Mouse (Mus musculus): ENCODE measurements around the gene Kcnj4.

Kcnj4 gene

DNA sequence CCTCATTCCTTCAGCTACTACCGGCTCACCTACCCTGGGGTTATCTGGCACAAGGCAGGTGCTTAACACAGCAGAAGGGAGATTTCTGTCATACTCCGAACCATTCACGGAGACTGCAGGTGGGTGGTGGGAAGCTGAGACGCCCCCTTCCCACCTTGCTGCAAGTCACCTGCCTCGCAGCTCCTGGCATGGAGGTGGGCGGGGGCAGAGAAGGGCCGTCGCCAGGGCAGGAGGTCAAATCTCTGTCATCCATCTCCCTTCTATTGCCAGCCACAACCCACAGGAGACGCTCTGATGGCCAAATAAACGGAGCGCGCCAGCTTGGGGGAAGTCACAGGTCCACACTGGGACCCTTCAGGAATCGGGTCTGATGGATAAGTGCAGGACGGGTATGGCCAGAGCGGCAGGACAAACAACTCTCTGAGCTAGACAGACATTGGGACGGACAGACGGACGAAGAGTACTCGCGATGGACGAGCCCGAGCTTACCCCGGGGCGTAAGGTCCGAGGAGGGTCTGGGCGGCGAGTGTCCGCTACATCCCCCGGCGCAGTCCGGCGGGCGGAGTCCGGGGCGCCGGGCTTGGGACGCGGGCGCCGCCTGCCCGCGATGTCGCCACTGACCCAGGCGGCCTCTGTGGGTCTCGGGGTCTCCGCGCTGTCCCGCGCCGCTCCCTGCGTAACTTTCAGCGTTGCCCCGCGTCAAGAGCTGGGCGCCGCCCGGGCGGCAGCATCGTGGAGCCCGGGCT, at the start of gene Kcnj4:
Kcnj4 (minus strand) TSS at position 535 of the 746 bp plus-strand sequence.
- no peak for DNase-seq (ENCODE audit: low spot score in 2 of 2)

DNA sequence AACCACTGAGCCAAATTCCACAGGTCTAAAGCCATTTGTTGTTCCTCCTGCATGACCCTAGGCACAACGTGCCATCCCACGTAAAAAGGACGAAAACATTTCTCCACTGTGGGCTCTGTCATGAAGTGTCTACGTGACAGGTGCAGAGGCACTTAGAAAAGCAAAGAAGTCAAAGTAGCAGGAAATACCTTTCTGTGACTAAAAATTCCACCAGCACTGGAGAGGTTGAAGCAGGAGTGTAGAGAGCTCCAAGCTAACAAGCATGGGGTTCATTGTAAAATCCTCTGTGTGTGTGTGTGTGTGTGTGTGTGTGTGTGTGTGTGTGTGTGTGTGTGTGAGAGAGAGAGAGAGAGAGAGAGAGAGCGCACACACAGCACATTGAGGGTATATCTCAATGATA, 47.5 kb upstream of the Kcnj4 start:
- no peak for DNase-seq (ENCODE audit: low spot score in 2 of 2)

DNA sequence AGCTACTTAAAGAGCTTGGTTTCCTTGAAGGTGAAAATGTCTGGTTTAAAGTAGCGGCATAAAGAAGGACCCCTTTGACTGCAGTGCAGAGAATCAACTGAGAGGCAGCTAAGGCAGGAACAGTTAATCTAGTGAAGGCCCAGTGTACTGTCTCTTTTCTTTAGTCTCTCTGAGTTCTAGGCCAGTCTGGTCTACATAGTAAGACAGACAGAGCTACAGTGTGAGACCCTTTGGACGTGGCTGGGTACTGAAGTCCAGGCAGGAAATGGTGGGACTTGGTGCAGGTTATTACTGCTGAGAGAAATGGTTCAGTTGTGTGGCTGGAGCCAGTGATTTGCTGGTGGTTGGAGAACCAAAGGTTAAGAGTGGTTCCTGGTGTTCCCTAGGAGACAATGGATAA, 43.2 kb upstream of the Kcnj4 start:
- DNase-seq (ENCODE audit: low spot score in 2 of 2) = no peak

DNA sequence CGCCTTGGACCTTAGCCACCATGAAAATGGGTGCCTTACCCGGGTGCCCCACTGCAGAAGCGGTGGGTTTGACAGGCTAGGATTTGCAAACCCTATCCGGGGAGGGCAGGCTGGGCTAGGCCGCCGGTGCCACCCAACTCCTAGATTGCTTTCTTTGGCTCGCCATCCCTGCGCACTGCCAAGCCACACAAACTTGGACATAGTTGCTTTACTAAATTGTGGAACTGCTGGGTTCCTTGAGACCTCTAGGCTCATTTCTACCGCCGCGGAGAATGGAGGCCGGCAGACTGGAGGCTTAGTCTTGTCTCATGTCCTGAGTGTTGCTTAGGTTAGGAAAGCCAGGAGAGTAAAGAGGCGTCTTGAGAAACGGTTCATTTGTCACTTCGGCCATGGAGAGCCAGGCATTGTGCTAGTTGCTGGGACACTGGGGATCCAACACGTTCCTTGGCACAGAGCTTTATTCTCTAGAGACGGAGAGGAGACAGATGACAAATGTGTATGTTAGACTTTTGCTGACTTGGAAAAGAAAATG, 42.3 kb upstream of the Kcnj4 start:
- no peak for DNase-seq (ENCODE audit: low spot score in 2 of 2)

DNA sequence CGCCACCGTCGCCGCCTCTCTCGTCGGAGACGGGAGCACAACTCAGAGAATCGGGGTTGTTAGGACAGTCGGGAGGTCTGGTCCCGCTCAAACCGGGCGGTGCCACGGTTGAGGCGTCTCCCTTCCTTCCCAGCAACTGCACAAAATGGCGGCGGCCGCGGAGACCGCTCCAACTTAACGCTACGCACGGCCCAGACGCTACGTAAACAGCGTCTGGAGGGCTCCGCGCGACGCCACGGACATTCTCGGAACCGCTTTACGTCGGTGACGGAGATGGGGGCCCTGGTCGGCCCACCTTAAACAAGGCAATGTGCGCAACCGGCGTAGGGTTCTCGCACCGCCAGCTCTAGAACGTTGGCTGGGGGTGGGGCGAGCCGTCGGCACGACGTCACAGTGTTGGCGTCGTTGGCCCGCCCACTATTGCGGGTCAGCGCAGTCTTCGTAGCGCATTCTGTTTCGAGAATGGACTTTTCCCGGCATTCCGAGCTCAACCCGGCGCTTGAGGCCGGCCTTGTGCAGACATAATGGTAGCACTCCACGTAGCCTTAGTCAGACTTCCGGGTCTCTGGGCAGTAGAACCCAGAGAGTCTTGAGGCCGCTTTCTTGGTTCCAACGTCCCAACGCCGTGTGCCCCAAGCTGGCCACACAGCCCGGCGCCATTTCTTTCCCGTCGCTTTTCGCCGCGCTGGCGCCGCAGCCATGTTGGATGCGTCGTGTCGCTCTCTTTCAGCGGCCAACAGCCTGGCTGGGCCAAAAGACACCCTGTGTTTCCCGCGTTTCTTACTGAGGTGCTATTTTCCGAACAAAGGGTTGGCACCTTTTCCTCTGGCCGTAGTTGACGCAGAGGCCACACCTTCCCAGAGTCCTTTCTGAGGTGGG, 41.6 kb upstream of the Kcnj4 start, which contains the start of gene Ddx17:
Ddx17 (minus strand) TSS at position 332 of the 879 bp plus-strand sequence.
- peak; percentile 99 for DNase-seq (ENCODE audit: low spot score in 2 of 2)

DNA sequence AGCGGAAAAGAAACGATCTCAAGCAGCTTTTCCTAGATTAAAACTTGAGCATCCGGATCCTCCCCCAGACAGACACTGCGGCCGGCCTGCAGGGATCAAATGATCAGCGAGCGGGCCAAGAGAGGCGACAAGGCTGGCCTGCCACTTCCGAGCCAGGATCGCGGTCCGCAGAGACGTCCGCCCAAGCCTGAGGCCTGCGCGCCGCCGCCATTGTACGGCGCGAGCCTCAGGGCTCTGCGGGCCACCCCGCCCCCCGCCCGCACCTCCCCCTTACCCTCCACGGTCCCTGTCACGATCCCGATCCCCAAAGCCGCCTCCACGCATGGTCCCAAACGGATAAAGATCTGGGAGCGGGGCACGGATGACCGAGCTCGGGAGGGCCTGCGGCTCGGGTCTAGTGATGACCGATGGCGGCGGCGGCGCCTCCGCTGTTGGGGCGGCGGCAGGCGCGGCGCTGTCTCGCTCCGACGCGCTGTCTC, 40.9 kb upstream of the Kcnj4 start:
- DNase-seq (ENCODE audit: low spot score in 2 of 2) = no peak

DNA sequence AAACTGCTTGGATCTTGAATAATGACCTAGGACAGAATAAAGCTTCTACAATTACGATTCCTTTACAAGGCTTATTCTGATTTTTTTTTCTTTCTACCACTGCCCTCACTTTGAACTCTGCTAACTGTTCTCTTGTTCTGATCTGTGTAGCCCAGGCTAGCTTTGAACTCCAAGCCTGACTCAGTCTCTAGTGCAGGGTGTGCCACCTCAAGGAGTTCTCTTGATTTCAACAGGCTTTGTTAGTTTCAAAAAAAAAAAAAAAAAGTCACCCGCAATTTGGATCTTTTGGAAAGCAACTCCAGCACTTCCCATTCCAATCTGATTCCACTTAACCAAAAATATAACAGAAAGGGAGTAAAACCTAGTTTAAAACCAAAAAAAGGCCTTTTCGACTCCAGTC, 40.5 kb upstream of the Kcnj4 start:
- no peak for DNase-seq (ENCODE audit: low spot score in 2 of 2)

DNA sequence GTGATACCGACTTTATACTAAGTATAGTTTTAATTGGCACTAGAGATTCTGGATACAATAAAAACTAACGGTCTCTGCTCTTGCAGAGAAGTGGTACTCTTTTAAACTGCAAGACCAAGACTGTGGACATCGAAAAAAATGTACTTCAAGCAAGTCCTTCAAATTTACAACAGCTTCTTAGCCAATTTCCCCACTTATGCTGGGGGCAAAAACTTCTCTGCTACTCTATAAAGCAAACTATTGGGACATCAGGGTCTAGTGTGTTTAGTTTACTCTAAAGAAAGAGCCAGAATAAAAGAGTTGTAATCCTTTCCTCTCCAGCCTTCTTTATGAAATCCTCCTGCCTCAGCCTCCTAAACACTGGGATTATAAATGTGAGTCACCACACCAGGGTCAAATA, 38.9 kb upstream of the Kcnj4 start:
- no peak for DNase-seq (ENCODE audit: low spot score in 2 of 2)

DNA sequence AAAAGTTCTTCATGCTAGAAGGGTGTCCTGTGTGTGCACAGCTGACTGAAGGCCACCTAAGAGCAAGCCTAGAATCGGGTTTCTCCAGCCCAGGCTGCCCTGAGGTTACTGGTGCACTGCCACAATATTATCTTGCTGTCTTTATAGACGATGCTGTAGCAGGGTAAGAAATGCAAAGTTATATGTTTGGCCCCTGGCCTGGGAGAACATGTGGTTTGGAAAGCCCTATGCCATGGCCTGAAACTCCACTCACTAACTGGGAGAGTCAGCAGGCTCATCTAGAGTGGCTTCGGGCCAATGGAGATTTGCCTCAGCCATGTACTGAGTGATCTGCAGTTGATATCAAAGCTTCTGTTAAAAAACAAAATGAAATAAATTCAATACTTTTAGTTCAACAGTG, 28.8 kb upstream of the Kcnj4 start:
- no peak for DNase-seq (ENCODE audit: low spot score in 2 of 2)

DNA sequence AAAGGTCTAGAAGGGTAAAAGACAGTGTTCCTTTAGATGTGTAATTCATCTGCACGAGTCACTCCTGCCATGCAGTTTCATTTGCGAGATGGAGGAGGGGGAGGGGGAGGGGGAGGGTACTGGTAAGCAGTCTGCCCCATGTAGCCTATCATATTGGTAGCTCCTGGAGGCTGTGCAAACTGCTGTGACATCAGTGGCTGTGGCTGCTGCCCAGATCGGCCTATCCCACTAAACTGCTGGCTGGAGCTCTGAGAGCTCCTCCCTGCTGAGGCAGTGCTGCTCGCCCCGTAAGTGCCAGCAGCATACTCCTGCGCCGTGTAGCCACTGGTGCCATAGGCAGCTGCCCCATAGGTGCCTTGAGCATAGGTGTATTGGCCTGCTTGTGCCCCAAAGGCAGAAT, 24.9 kb upstream of the Kcnj4 start:
- DNase-seq (ENCODE audit: low spot score in 2 of 2) = no peak

DNA sequence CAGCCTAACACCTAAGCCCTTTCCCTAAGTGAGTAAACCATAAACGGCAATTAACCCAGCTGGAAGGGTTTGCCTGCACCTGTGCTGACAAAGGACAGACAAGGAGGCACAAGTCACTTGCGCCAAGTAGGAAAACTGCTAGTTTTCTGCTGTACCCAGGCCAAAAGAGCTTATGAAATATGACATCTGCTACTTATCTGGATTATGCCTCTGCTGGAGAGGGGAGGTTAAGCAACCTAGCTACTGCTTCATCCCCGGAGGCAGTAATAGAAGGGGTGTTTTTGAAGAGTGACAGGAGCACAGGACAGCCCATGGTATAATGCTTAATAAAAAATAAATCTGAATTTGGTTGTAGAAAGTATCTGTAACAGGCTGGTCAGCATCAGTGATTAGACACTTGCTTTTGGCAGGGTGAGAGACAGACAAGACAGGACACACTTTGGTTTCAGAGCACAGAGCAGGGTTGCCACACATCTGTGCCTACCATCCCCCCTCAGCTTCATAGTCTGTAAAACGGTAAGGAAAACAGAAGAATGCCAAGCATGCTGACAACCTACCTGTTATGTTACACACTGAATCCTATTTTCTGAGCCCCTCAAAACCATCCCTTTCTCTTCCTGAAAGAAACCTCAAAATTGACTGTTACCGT, 23.1 kb upstream of the Kcnj4 start:
- no peak for DNase-seq (ENCODE audit: low spot score in 2 of 2)

DNA sequence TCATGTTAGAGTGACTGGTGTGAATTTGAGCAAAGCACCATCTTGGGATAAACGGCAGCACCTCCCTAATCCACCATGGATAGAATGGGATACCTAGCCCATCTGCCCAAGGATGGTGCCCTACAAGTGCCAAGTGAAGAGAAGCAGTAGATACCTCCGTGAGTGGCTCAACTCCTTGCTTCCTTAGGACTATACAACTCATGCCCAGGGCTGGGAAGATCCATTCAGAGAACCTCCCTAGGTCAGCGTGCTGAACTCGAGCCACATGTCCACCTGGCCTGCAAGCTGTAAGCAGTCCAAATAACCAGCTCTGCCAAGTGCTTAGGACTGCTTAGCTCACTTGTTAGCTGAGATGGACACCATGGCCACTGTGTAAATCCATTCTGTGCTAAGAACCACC, 22.2 kb upstream of the Kcnj4 start:
- DNase-seq (ENCODE audit: low spot score in 2 of 2) = no peak

DNA sequence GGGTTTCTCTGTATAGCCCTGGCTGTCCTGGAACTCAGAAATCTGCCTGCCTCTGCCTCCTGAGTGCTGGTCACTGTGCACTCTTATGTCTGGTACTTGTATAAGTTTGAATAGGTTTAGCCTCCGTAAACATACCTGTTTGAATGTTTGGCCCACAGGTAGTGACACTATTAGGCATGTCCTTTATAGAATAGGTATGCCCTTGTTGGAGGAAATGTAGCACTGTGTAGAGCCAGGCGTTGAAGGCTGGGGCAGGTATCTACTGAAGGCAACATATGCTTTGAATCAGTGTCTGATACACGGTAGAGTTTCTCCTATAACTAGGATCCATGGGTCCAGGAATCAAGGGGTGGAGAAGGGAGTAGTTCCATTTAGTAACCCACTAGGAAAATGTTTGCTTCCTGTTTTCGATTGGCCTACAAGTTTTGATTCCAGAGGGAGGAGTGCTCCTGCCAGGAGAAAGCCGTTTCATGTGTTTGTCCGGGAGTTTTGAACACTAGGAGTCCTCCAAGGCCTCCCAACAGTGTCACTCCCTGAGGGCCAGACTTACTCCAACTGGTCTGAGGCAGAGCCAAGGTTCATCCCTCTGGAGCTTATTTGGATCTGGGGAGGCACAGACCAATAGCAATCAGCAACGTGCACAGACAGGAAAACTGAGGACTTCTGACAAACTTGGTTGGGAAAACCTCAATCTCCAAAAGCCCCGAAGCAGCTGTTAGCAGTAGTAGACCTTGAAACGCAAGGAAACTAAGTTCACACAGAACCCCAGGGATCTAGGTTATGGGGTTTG, 21.1 kb upstream of the Kcnj4 start:
- DNase-seq (ENCODE audit: low spot score in 2 of 2) = no peak

DNA sequence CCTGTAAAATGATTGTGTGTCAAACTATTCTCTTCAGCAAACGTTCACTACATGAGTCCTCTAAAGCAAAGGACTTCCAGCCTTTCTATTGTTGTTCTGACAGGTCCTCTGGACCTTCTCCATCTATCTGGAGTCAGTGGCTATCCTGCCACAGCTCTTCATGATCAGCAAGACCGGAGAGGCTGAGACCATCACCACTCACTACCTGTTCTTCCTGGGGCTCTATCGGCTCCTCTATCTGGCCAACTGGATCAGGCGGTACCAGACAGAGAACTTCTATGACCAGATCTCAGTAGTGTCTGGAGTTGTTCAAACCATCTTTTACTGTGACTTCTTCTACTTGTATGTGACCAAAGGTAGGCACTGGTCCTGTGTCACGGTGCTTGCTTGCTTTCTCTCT, 20.5 kb upstream of the Kcnj4 start:
- DNase-seq (ENCODE audit: low spot score in 2 of 2) = no peak

DNA sequence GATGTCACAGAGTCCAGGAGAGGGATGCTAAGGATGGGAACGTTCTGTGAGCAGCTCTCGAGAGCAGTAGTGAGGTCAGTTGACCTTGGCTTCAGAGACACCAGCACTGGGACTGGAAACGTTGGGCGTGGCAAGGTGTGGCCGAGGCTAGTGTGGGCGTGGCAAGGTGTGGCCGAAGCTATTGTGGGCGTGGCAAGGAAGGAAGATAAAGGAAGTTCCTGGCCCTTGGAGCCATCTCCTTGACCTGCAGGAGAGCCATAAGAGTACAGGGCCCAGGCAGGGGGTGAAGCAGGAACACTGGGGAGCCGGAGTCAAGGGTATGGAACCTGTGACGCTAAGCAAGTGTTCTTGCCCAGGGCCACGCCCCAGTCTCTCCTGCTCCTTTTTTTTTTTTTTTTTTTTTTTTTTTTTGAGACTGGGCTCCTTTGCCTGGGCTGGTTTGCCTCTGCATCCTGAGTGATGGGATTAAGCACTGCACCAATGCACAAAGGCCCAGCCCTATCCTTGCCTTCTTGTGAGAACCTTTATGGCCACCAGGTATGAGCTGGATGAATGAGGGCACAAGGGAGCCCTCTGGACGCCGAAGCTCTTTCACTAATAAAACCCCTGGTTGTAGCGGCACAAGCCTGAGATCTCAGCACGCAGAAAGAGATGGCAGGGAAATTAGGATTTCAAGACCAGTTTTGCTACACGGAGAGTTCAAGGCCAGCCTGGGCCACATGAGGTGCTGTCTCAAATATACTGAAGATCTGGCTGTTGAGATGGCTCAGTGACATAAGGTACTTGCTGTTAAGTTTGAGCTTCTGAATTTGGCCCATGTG, 14.6 kb upstream of the Kcnj4 start:
- DNase-seq (ENCODE audit: low spot score in 2 of 2) = no peak

DNA sequence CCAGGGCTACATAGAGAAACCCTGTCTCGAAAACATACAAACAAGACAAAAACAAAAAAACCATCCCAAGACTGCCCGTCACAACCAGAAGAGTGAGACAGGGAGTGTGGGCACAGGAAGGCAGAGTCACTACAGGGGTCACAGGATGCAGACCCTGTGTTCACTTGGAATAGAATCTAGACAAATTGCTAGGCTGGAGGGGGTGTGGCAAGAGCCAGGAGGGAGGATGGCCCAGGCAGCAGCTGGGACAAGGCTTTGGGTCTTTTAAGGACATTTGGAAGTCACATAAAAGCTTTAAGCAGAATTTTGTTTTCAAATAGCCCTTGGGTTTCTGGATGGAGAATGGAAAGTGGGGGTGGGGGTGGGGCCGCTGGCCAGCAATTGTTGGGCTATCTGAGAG, 13.5 kb upstream of the Kcnj4 start:
- DNase-seq (ENCODE audit: low spot score in 2 of 2) = no peak

DNA sequence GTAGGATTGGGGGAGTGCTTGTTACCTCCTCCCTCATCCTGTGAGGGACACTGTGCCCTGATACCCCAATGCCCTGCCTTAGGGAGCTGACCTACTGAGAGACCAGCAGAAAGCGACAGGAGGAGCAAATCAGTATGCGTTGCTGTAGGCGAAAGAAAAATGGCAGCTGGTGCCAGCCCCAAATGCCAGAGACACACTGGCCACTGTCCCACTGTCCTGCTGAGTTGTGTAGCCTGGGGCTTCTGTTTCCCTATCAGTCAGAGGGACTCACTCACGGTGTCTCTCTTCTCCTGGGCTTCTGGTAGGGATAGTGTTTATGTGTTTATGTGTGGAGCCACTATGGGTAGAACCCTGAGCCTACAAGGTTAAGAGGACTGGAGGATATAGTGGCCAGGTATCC, 12.7 kb upstream of the Kcnj4 start:
- DNase-seq (ENCODE audit: low spot score in 2 of 2) = no peak

DNA sequence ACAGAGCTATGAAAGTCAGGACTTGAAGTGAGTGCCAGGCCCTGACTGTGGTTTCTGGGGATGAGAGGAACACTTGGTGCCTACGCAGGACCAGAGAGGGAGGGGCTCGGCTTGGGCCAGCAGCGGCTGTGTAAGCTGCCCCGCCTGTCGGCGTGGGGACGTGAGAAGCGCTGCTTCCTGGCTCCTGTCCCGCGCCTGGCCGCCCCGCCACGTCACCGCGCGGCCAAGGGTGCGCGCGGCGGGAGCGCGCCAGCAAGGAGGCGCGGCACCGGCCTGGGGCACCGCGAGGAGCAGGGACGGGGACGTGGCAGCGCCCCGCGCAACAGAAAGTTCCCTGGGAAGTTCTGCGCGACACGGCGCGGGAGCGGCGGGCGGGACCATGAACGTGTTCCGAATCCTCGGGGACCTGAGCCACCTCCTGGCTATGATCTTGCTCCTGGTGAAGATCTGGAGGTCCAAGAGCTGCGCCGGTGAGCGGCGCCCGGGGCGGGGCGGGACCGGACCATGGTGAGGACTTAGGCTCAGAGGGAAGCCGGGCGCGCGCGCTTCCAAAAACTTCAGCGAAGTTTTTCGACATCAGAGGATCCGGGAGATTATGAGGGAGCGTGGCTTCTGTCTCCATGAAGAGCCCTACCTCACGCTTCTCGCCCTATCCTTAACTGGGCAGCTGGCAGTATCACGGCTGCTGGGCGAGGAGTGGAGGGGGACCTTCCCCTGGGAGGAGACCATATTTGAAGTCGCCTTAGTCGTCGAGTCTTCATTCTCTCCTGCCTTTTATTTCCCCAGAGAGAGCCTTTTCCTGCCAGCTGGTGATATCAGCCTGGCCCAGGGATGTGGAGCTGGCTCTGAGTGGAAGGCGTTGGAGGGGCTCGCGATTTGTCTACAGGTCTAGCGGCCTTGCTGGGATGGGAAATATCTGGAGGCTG, 11.4 kb upstream of the Kcnj4 start, which contains the start of gene Kdelr3:
Kdelr3 (plus strand) TSS at position 241 of the 926 bp plus-strand sequence.
- DNase-seq (ENCODE audit: low spot score in 2 of 2) = no peak

DNA sequence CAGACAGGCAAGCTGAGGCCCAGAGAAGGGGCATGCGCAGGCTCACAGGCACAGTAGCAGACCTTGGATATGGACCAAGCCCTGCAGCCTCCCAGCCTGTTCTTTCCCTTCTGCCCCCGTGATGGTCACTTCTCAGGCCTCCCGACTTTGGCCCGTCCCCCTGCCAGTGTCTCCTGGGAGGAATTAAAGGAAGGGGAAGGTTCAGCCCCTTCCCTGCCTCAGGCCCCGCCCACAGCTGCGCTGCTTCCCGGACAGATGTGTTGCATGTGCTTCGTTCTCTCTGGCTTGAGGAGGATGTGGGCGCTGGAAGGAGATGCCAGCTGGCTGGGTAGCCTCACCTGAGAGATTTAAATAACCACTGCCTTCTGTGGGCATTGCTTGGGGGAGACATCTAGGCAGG, 8.9 kb upstream of the Kcnj4 start:
- DNase-seq (ENCODE audit: low spot score in 2 of 2) = no peak

Measured in frontal cortex, postnatal 36 days (tissue).